Mouse (Mus musculus): ENCODE data around the gene Cldn7. TPM values are rescaled to one million over a fixed set of nuclear protein-coding genes. Genes with fewer than 3 reads are reported as not detected.

Cldn7 gene
- polyA plus RNA-seq (2012; rRNA removed), result 0.21 and 2.5 TPM in 2 replicates

GRCm38 (mm10) chr11:69964650-69965270 is at the start of gene Cldn7:
Gene Cldn7, plus strand, starts transcription at chr11:69964779.

GRCm38 (mm10) chr11:69921114-69922011 is 43.2 kb upstream of the Cldn7 start, which contains the start of gene Eif5a:
Gene Eif5a, minus strand, starts transcription at chr11:69921958.

GRCm38 (mm10) chr11:69935137-69935879 is 29.3 kb upstream of the Cldn7 start, which contains the start of gene Ybx2:
Gene Ybx2, plus strand, starts transcription at chr11:69935796.

GRCm38 (mm10) chr11:69948066-69948762 is 16.4 kb upstream of the Cldn7 start, which contains the start of gene Slc2a4:
Gene Slc2a4, minus strand, starts transcription at chr11:69948188.

GRCm38 (mm10) chr11:69981141-69981762 is 16.7 kb downstream of the Cldn7 start, which contains the start of gene Ctdnep1:
Gene Ctdnep1, plus strand, starts transcription at chr11:69981156.

GRCm38 (mm10) chr11:69982225-69982624 is 17.6 kb downstream of the Cldn7 start, which contains the start of gene Elp5:
Gene Elp5, minus strand, starts transcription at chr11:69982517.

GRCm38 (mm10) chr11:69990850-69991691 is 26.5 kb downstream of the Cldn7 start, which contains the start of gene Gabarap:
Gene Gabarap, plus strand, starts transcription at chr11:69991143.

GRCm38 (mm10) chr11:69995391-69995960 is 30.9 kb downstream of the Cldn7 start, which contains the start of gene Phf23:
Gene Phf23, plus strand, starts transcription at chr11:69995777.

GRCm38 (mm10) chr11:70000396-70000898 is 35.9 kb downstream of the Cldn7 start, which contains the start of gene Dvl2:
Gene Dvl2, plus strand, starts transcription at chr11:70000595.

GRCm38 (mm10) chr11:70014880-70015558 is 50.4 kb downstream of the Cldn7 start, which contains the start of gene Acadvl:
Gene Acadvl, minus strand, starts transcription at chr11:70015411.

GRCm38 (mm10) chr11:70016669-70017068 is 52.1 kb downstream of the Cldn7 start, which contains the start of gene Dlg4:
Gene Dlg4, plus strand, starts transcription at chr11:70016942.

Other genes starting within 250 kb of the Cldn7 start
- 20.4 and 20.9 TPM in 2 replicates for gene Polr2a, start 206.1 kb upstream of the Cldn7 start, polyA plus RNA-seq (2012; rRNA removed)
- gene Slc35g3, start 202.8 kb upstream of the Cldn7 start, polyA plus RNA-seq (2012; rRNA removed), result 0.12 and 0.20 TPM in 2 replicates
- gene Zbtb4, start 198.9 kb upstream of the Cldn7 start, polyA plus RNA-seq (2012; rRNA removed), result 15.8 and 16.1 TPM in 2 replicates
- gene Chrnb1, start 168.8 kb upstream of the Cldn7 start, polyA plus RNA-seq (2012; rRNA removed), result 1.6 and 5.2 TPM in 2 replicates
- 23.7 and 27.4 TPM in 2 replicates for gene Fgf11, start 162.9 kb upstream of the Cldn7 start, polyA plus RNA-seq (2012; rRNA removed)
- 0.13 and 0.25 TPM in 2 replicates for gene Tmem102, start 159.2 kb upstream of the Cldn7 start, polyA plus RNA-seq (2012; rRNA removed)
- not detected in 2 replicates for gene Gm39566, start 149.5 kb upstream of the Cldn7 start, polyA plus RNA-seq (2012; rRNA removed)
- not detected in 2 replicates for gene Spem2, start 146.3 kb upstream of the Cldn7 start, polyA plus RNA-seq (2012; rRNA removed)
- gene Spem1, start 142.6 kb upstream of the Cldn7 start, polyA plus RNA-seq (2012; rRNA removed), result 1.3 and 1.5 TPM in 2 replicates
- 90.2 and 112 TPM in 2 replicates for gene Nlgn2, start 127.0 kb upstream of the Cldn7 start, polyA plus RNA-seq (2012; rRNA removed)
- gene Tmem256, start 126.3 kb upstream of the Cldn7 start, polyA plus RNA-seq (2012; rRNA removed), result 232 and 256 TPM in 2 replicates
- 73.6 and 80.2 TPM in 2 replicates for gene Plscr3, start 118.4 kb upstream of the Cldn7 start, polyA plus RNA-seq (2012; rRNA removed)
- gene Tnk1, start 106.0 kb upstream of the Cldn7 start, polyA plus RNA-seq (2012; rRNA removed), result 0.04 and 0.18 TPM in 2 replicates
- not detected in 2 replicates for gene Tmem95, start 86.8 kb upstream of the Cldn7 start, polyA plus RNA-seq (2012; rRNA removed)
- gene Kctd11, start 83.4 kb upstream of the Cldn7 start, polyA plus RNA-seq (2012; rRNA removed), result 1.2 TPM in 2 replicates
- 0.61 and 0.68 TPM in 2 replicates for gene Acap1, start 69.2 kb upstream of the Cldn7 start, polyA plus RNA-seq (2012; rRNA removed)
- gene 2810408A11Rik, start 63.8 kb upstream of the Cldn7 start, polyA plus RNA-seq (2012; rRNA removed), result 5.3 and 5.6 TPM in 2 replicates
- 111 and 113 TPM in 2 replicates for gene Neurl4, start 63.7 kb upstream of the Cldn7 start, polyA plus RNA-seq (2012; rRNA removed)
- 60.8 and 63.8 TPM in 2 replicates for gene Gps2, start 50.9 kb upstream of the Cldn7 start, polyA plus RNA-seq (2012; rRNA removed)
- gene Eif5a, start 42.8 kb upstream of the Cldn7 start, polyA plus RNA-seq (2012; rRNA removed), result 777 and 816 TPM in 2 replicates
- gene Ybx2, start 29.0 kb upstream of the Cldn7 start, polyA plus RNA-seq (2012; rRNA removed), result 48.3 and 53.7 TPM in 2 replicates
- 3.7 and 4.9 TPM in 2 replicates for gene Slc2a4, start 16.6 kb upstream of the Cldn7 start, polyA plus RNA-seq (2012; rRNA removed)
- 93.3 and 102 TPM in 2 replicates for gene Ctdnep1, start 16.4 kb downstream of the Cldn7 start, polyA plus RNA-seq (2012; rRNA removed)
- gene Elp5, start 17.7 kb downstream of the Cldn7 start, polyA plus RNA-seq (2012; rRNA removed), result 151 and 159 TPM in 2 replicates
- gene Gabarap, start 26.4 kb downstream of the Cldn7 start, polyA plus RNA-seq (2012; rRNA removed), result 412 and 425 TPM in 2 replicates
- gene Phf23, start 31.0 kb downstream of the Cldn7 start, polyA plus RNA-seq (2012; rRNA removed), result 41.8 and 47.6 TPM in 2 replicates
- 26.9 and 34.5 TPM in 2 replicates for gene Dvl2, start 35.8 kb downstream of the Cldn7 start, polyA plus RNA-seq (2012; rRNA removed)
- gene Acadvl, start 50.6 kb downstream of the Cldn7 start, polyA plus RNA-seq (2012; rRNA removed), result 46.1 and 54.7 TPM in 2 replicates
- 242 and 275 TPM in 2 replicates for gene Dlg4, start 52.2 kb downstream of the Cldn7 start, polyA plus RNA-seq (2012; rRNA removed)
- gene Asgr1, start 89.3 kb downstream of the Cldn7 start, polyA plus RNA-seq (2012; rRNA removed), result 3.4 and 3.5 TPM in 2 replicates
- 0.28 and 0.35 TPM in 2 replicates for gene Asgr2, start 127.9 kb downstream of the Cldn7 start, polyA plus RNA-seq (2012; rRNA removed)
- gene Mgl2, start 165.6 kb downstream of the Cldn7 start, polyA plus RNA-seq (2012; rRNA removed), result 0.74 and 0.91 TPM in 2 replicates
- 0.93 and 1.1 TPM in 2 replicates for gene Clec10a, start 191.4 kb downstream of the Cldn7 start, polyA plus RNA-seq (2012; rRNA removed)
- 16.9 and 18.9 TPM in 2 replicates for gene Slc16a11, start 248.0 kb downstream of the Cldn7 start, polyA plus RNA-seq (2012; rRNA removed)